9 mouse cellular contexts compared by ENCODE assay signal in the genomic region with DNA sequence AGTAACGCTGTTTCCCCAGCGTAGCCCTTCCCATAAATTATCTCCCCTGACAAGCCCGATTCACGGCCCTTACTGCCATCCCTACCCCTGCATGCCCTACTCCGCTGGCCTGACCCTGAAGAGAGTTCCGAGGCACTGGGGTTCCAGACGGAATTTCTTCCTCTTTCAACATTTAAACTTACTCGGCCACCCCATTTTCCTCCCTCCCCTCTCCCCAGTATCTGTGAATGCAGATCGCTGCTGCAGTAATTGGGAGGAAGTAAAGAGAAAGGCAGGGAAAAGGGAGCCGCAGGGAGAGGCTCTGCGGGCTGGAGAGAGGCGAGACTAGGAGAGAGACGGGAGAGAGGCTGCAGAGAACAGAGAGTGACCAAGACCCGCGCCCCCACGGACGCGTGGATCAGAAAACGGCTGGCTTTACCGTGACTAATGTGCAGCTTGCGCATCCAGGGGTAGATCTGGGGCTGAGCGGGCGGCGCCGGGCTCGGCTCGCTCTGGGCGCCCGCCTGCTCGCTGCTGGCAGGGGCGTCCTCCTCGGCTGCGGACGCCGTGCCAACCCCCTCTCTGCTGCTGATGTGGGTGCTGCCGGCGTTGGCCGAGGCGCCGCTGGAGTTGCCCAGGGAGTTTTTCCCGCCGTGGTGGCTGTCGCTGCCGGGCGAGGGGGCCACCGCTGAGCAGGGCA. TPM values are rescaled to one million over a fixed set of nuclear protein-coding genes. Genes with fewer than 3 reads are reported as not detected.
A peak's percentile ranks its signal among the peaks of the same experiment; 100 is the strongest.
DNase-seq lines count a peak whose midpoint lies in the region; ATAC-seq and TF ChIP-seq lines count a peak whose summit lies in the region.
"Had no signal": no experiment of that assay in that cellular context is flagged by ENCODE, and none has a peak within 500 bp of the region (broad histone marks: within the 10 kb centered on the region; RNA-seq: fewer than 3 reads in every experiment).

No protein-coding gene starts in this region.

- H3K9ac ChIP-seq in heart, embryonic 11.5 days (ENCODE audit: low read depth, low read length), result peak overlapping the region; percentile 64; the same call in 1 of the 2 replicates
- peak overlapping the region; percentile 66 for H3K9ac ChIP-seq in kidney, embryonic 15.5 days
- no peak overlapping the region for H3K9ac ChIP-seq in midbrain, postnatal 0 days (replicated peaks; ENCODE audit: low read length, poor library complexity, severe bottlenecking)

- WGBS in heart, embryonic 11.5 days (ENCODE audit: insufficient replicate concordance), result under 1% methylated on average over 46 of the region's 46 CpGs
- under 1% methylated on average over 46 of the region's 46 CpGs for WGBS in forebrain, embryonic 10.5 days
- under 1% methylated on average over 45 of the region's 46 CpGs for WGBS in kidney, embryonic 15.5 days
- WGBS in midbrain, postnatal 0 days, result under 1% methylated on average over 39 of the region's 46 CpGs

- intact Hi-C loops in heart, postnatal 14 days (cut with DNase I), result loop anchor here (2.0 kb wide), 1 partner anchor 333 kb away; no protein-coding TSS in a partner anchor

- TF ChIP-seq CTCF in midbrain, postnatal 0 days (IDR thresholded peaks at IDR 0.05), result no peak

- H3K4me3 ChIP-seq in heart, embryonic 11.5 days (ENCODE audit: low read depth, low read length), result peak overlapping the region; percentile 36
- peak overlapping the region; percentile 31 for H3K4me3 ChIP-seq in forebrain, embryonic 10.5 days
- peak overlapping the region; percentile 69 for H3K4me3 ChIP-seq in kidney, embryonic 15.5 days (replicated peaks)
- H3K4me3 ChIP-seq in midbrain, postnatal 0 days (ENCODE audit: low read depth, low read length), result peak overlapping the region; percentile 0; the same call in 1 of the 2 replicates

- no peaks in the 10 kb centered on the region for H3K9me3 ChIP-seq in heart, embryonic 11.5 days (replicated peaks; ENCODE audit: control insufficient read depth, low read length)
- no peaks in the 10 kb centered on the region for H3K9me3 ChIP-seq in forebrain, embryonic 10.5 days
- no peaks in the 10 kb centered on the region for H3K9me3 ChIP-seq in kidney, embryonic 15.5 days (replicated peaks)
- H3K9me3 ChIP-seq in midbrain, postnatal 0 days (ENCODE audit: low read length), result no peaks in the 10 kb centered on the region

- 0 out of 2 replicates have a peak overlapping the region, but pooled peaks have one; percentile 29 for H3K27ac ChIP-seq in heart, embryonic 11.5 days (ENCODE audit: low read depth, low read length)
- H3K27ac ChIP-seq in forebrain, embryonic 10.5 days, result no peak overlapping the region
- H3K27ac ChIP-seq in kidney, embryonic 15.5 days, result peak overlapping the region; percentile 82
- no peak overlapping the region for H3K27ac ChIP-seq in midbrain, postnatal 0 days (ENCODE audit: low read depth, low read length)

- no peak for ATAC-seq in heart, embryonic 11.5 days (replicated peaks; ENCODE audit: insufficient number of reproducible peaks, low FRiP score, low TSS enrichment)
- ATAC-seq in kidney, embryonic 15.5 days (replicated peaks; ENCODE audit: low FRiP score), result 0 out of 2 replicates have a peak, but pooled peaks have one; percentile 30
- ATAC-seq in midbrain, postnatal 0 days (ENCODE audit: low FRiP score), result no peak

- DNase-seq in heart, postnatal 14 days, result no peak
- DNase-seq in forebrain, embryonic 10.5 days (ENCODE audit: extremely low spot score, low spot score), result no peak
- DNase-seq in midbrain, postnatal 0 days (ENCODE audit: low spot score), result no peak
- DNase-seq in frontal cortex, postnatal 36 days (ENCODE audit: low spot score in 2 of 2), result no peak
- DNase-seq in ovary, adult 18-20 months (ENCODE audit: low spot score), result no peak
- DNase-seq in right cerebral cortex, postnatal 4 days, result no peak

- no peaks in the 10 kb centered on the region for H3K36me3 ChIP-seq in heart, embryonic 11.5 days (ENCODE audit: control insufficient read depth, insufficient read depth, low read length)
- no peaks in the 10 kb centered on the region for H3K36me3 ChIP-seq in forebrain, embryonic 10.5 days (replicated peaks)
- H3K36me3 ChIP-seq in kidney, embryonic 15.5 days, result peaks cover 29% of the 10 kb centered on the region
- no peaks in the 10 kb centered on the region for H3K36me3 ChIP-seq in midbrain, postnatal 0 days (ENCODE audit: insufficient read depth, low read length)
- H3K36me3 ChIP-seq: G1E had no signal

- peaks cover 100% of the 10 kb centered on the region for H3K27me3 ChIP-seq in heart, embryonic 11.5 days (ENCODE audit: control insufficient read depth, insufficient read depth, low read length)
- peaks cover 100% of the 10 kb centered on the region for H3K27me3 ChIP-seq in forebrain, embryonic 10.5 days (ENCODE audit: poor library complexity, severe bottlenecking)
- peaks cover 4% of the 10 kb centered on the region; the same call in 1 of the 2 replicates for H3K27me3 ChIP-seq in kidney, embryonic 15.5 days
- peaks cover 98% of the 10 kb centered on the region for H3K27me3 ChIP-seq in midbrain, postnatal 0 days (ENCODE audit: insufficient read depth, low read length)

- peak overlapping the region; percentile 66 for H3K4me2 ChIP-seq in heart, embryonic 11.5 days
- H3K4me2 ChIP-seq in kidney, embryonic 15.5 days, result peak overlapping the region; percentile 92
- H3K4me2 ChIP-seq in midbrain, postnatal 0 days (ENCODE audit: low read depth, low read length, poor library complexity, severe bottlenecking), result 0 out of 2 replicates have a peak overlapping the region, but pooled peaks have one; percentile 20

- H3K4me1 ChIP-seq in heart, embryonic 11.5 days (ENCODE audit: control insufficient read depth, insufficient read depth, low read length), result peaks cover 12% of the 10 kb centered on the region
- peaks cover 20% of the 10 kb centered on the region for H3K4me1 ChIP-seq in forebrain, embryonic 10.5 days
- H3K4me1 ChIP-seq in kidney, embryonic 15.5 days, result peaks cover 87% of the 10 kb centered on the region
- H3K4me1 ChIP-seq in midbrain, postnatal 0 days (ENCODE audit: insufficient read depth, low read length), result no peaks in the 10 kb centered on the region

RNA-seq across cellular contexts. Expression of gene Hoxa5, which starts 0.9 kb away (rescaled TPM):
- 2.4 and 2.6 TPM in 2 replicates for polyA plus RNA-seq in heart, embryonic 11.5 days (2014; fragmentation: Nextera tagmentation; extraction: Ambion mirVana)
- 1 to 10 TPM; 1.4 to 2.1 TPM for total RNA-seq in heart, postnatal 14 days (2021)
- polyA plus RNA-seq in forebrain, embryonic 10.5 days (2016; fragmentation: Nextera tagmentation; extraction: Ambion mirVana), result not detected in 2 replicates
- polyA plus RNA-seq in kidney, embryonic 15.5 days (2015; fragmentation: Nextera tagmentation; extraction: Ambion mirVana), result 11.0 and 11.5 TPM in 2 replicates
- 10.4 TPM in 1 of 2 replicates, not detected in the other for total RNA-seq in midbrain, postnatal 0 days (2014; rRNA removed)
- not detected in 2 replicates for polyA plus RNA-seq in midbrain, postnatal 0 days (2015; fragmentation: Nextera tagmentation; extraction: Ambion mirVana)
- polyA plus RNA-seq: G1E had no signal

RNA-seq across cellular contexts. Expression of gene Hoxa6, which starts 5.0 kb away (rescaled TPM):
- polyA plus RNA-seq in heart, embryonic 11.5 days (2014; fragmentation: Nextera tagmentation; extraction: Ambion mirVana), result not detected in 2 replicates
- total RNA-seq in heart, postnatal 14 days (2021), result not detected
- polyA plus RNA-seq in forebrain, embryonic 10.5 days (2016; fragmentation: Nextera tagmentation; extraction: Ambion mirVana), result not detected in 2 replicates
- polyA plus RNA-seq in kidney, embryonic 15.5 days (2015; fragmentation: Nextera tagmentation; extraction: Ambion mirVana), result 4.2 and 4.3 TPM in 2 replicates
- total RNA-seq in midbrain, postnatal 0 days (2014; rRNA removed), result not detected in 2 replicates
- not detected in 2 replicates for polyA plus RNA-seq in midbrain, postnatal 0 days (2015; fragmentation: Nextera tagmentation; extraction: Ambion mirVana)
- polyA plus RNA-seq: G1E had no signal

RNA-seq across cellular contexts. Expression of gene Hoxa3, which starts 9.6 kb away (rescaled TPM):
- polyA plus RNA-seq in heart, embryonic 11.5 days (2014; fragmentation: Nextera tagmentation; extraction: Ambion mirVana), result 1.5 and 2.2 TPM in 2 replicates
- 1 to 10 TPM; 1.2 TPM for total RNA-seq in heart, postnatal 14 days (2021)
- polyA plus RNA-seq in forebrain, embryonic 10.5 days (2016; fragmentation: Nextera tagmentation; extraction: Ambion mirVana), result not detected in 2 replicates
- 9.5 and 11.8 TPM in 2 replicates for polyA plus RNA-seq in kidney, embryonic 15.5 days (2015; fragmentation: Nextera tagmentation; extraction: Ambion mirVana)
- total RNA-seq in midbrain, postnatal 0 days (2014; rRNA removed), result 1.6 TPM in 1 of 2 replicates, not detected in the other
- not detected in 2 replicates for polyA plus RNA-seq in midbrain, postnatal 0 days (2015; fragmentation: Nextera tagmentation; extraction: Ambion mirVana)
- polyA plus RNA-seq: G1E had no signal

RNA-seq across cellular contexts. Expression of gene Gm28308, which starts 9.6 kb away (rescaled TPM):
- not detected in 2 replicates for polyA plus RNA-seq in heart, embryonic 11.5 days (2014; fragmentation: Nextera tagmentation; extraction: Ambion mirVana)
- total RNA-seq in heart, postnatal 14 days (2021), result not detected
- polyA plus RNA-seq in forebrain, embryonic 10.5 days (2016; fragmentation: Nextera tagmentation; extraction: Ambion mirVana), result not detected in 2 replicates
- 0.92 TPM in 1 of 2 replicates, not detected in the other for polyA plus RNA-seq in kidney, embryonic 15.5 days (2015; fragmentation: Nextera tagmentation; extraction: Ambion mirVana)
- total RNA-seq in midbrain, postnatal 0 days (2014; rRNA removed), result not detected in 2 replicates
- not detected in 2 replicates for polyA plus RNA-seq in midbrain, postnatal 0 days (2015; fragmentation: Nextera tagmentation; extraction: Ambion mirVana)
- total RNA-seq: G1E had no signal
- polyA plus RNA-seq: G1E had no signal

RNA-seq across cellular contexts. Expression of gene Hoxa4, which starts 12.0 kb away (rescaled TPM):
- 0.68 and 1.4 TPM in 2 replicates for polyA plus RNA-seq in heart, embryonic 11.5 days (2014; fragmentation: Nextera tagmentation; extraction: Ambion mirVana)
- under 1 TPM; 0.44 to 0.62 TPM for total RNA-seq in heart, postnatal 14 days (2021)
- not detected in 2 replicates for polyA plus RNA-seq in forebrain, embryonic 10.5 days (2016; fragmentation: Nextera tagmentation; extraction: Ambion mirVana)
- 1.5 and 1.8 TPM in 2 replicates for polyA plus RNA-seq in kidney, embryonic 15.5 days (2015; fragmentation: Nextera tagmentation; extraction: Ambion mirVana)
- 0.22 TPM in 1 of 2 replicates, not detected in the other for total RNA-seq in midbrain, postnatal 0 days (2014; rRNA removed)
- polyA plus RNA-seq in midbrain, postnatal 0 days (2015; fragmentation: Nextera tagmentation; extraction: Ambion mirVana), result not detected in 2 replicates
- total RNA-seq: G1E had no signal
- polyA plus RNA-seq: G1E had no signal

Comparison
In these comparisons a context has a peak if more than half of its experiments do, and no peak if none do; other contexts are left out.
1. H3K27ac ChIP-seq: peak in heart, embryonic 11.5 days (single experiment) and kidney, embryonic 15.5 days (single experiment); none in forebrain, embryonic 10.5 days (single experiment) and midbrain, postnatal 0 days (single experiment).
2. H3K4me2 ChIP-seq: peak in every context shown above with its lines; median percentile 92 in kidney, embryonic 15.5 days; 66 in heart, embryonic 11.5 days; 20 in midbrain, postnatal 0 days.
3. H3K4me3 ChIP-seq: peak in every context shown above with its lines; median percentile 69 in kidney, embryonic 15.5 days; 36 in heart, embryonic 11.5 days; 31 in forebrain, embryonic 10.5 days; 0 in midbrain, postnatal 0 days.